In genomic region chr13:62887712-62888441, GRCm38 (mm10) we compare ENCODE assay signal across 9 mouse cellular contexts. TPM values are rescaled to one million over a fixed set of nuclear protein-coding genes. Genes with fewer than 3 reads are reported as not detected.
A peak's percentile ranks its signal among the peaks of the same experiment; 100 is the strongest.
DNase-seq lines count a peak whose midpoint lies in the region; ATAC-seq and TF ChIP-seq lines count a peak whose summit lies in the region.
"Had no signal": no experiment of that assay in that cellular context is flagged by ENCODE, and none has a peak within 500 bp of the region (broad histone marks: within the 10 kb centered on the region; RNA-seq: fewer than 3 reads in every experiment).

TSS of gene Fbp1 (minus strand) at chr13:62888282.

- H3K9me3 ChIP-seq in E14TG2a.4 (ENCODE audit: low read length), result no peaks in the 10 kb centered on the region
- H3K9me3 ChIP-seq in hindbrain, embryonic 11.5 days (ENCODE audit: control insufficient read depth, low read length), result no peaks in the 10 kb centered on the region
- peaks cover 6% of the 10 kb centered on the region for H3K9me3 ChIP-seq in limb, embryonic 13.5 days
- no peaks in the 10 kb centered on the region for H3K9me3 ChIP-seq in neural tube, embryonic 14.5 days (ENCODE audit: control insufficient read depth, low read length)

- DNase-seq in adrenal gland, postnatal 14 days, result peak; percentile 11
- DNase-seq in adrenal gland, postnatal 36 days, result no peak
- no peak for DNase-seq in hindbrain, embryonic 11.5 days (ENCODE audit: low spot score)
- DNase-seq in left cerebral cortex, adult 2 months (ENCODE audit: extremely low spot score in 1 of 2, low spot score in 2 of 2), result no peak
- no peak for DNase-seq in ovary, postnatal 10 days (ENCODE audit: low spot score)

- TF ChIP-seq CTCF in E14TG2a.4 (conservative IDR thresholded peaks at IDR 0.05; ENCODE audit: low read length), result no peak
- TF ChIP-seq CTCF in left cerebral cortex, adult 2 months (IDR thresholded peaks at IDR 0.05), result no peak

- 3% methylated on average over 27 of the region's 29 CpGs for WGBS in hindbrain, embryonic 11.5 days
- 4% methylated on average over 29 of the region's 29 CpGs for WGBS in limb, embryonic 13.5 days
- WGBS in neural tube, embryonic 14.5 days, result 5% methylated on average over 29 of the region's 29 CpGs

- no peak within 1 kb of the TSS for H3K27ac ChIP-seq in hindbrain, embryonic 11.5 days (ENCODE audit: low read depth, low read length)
- H3K27ac ChIP-seq in limb, embryonic 13.5 days, result no peak within 1 kb of the TSS
- no peak within 1 kb of the TSS for H3K27ac ChIP-seq in neural tube, embryonic 14.5 days (ENCODE audit: low read depth, low read length)
- H3K27ac ChIP-seq in left cerebral cortex, adult 2 months, result no peak within 1 kb of the TSS

- H3K9ac ChIP-seq in hindbrain, embryonic 11.5 days (ENCODE audit: low read depth, low read length), result no peak within 1 kb of the TSS
- peak within 1 kb of the TSS; percentile 36; the same call in 1 of the 2 replicates for H3K9ac ChIP-seq in limb, embryonic 13.5 days
- peak within 1 kb of the TSS; percentile 41; the same call in 1 of the 2 replicates for H3K9ac ChIP-seq in neural tube, embryonic 14.5 days (replicated peaks; ENCODE audit: low read depth, low read length)

- no peaks in the 10 kb centered on the region for H3K36me3 ChIP-seq in E14TG2a.4 (ENCODE audit: insufficient read depth, low read length)
- H3K36me3 ChIP-seq in hindbrain, embryonic 11.5 days (ENCODE audit: control insufficient read depth, insufficient read depth, low read length), result no peaks in the 10 kb centered on the region
- no peaks in the 10 kb centered on the region for H3K36me3 ChIP-seq in limb, embryonic 13.5 days
- H3K36me3 ChIP-seq in neural tube, embryonic 14.5 days (ENCODE audit: control insufficient read depth, insufficient read depth, low read length), result no peaks in the 10 kb centered on the region

- H3K4me2 ChIP-seq in hindbrain, embryonic 11.5 days (replicated peaks; ENCODE audit: low read depth, low read length), result peak within 1 kb of the TSS; percentile 17
- H3K4me2 ChIP-seq in limb, embryonic 13.5 days (replicated peaks), result peak within 1 kb of the TSS; percentile 57
- peak within 1 kb of the TSS; percentile 50 for H3K4me2 ChIP-seq in neural tube, embryonic 14.5 days (ENCODE audit: low read depth, low read length)

- peaks cover 23% of the 10 kb centered on the region for H3K4me1 ChIP-seq in E14TG2a.4 (replicated peaks; ENCODE audit: low read depth, low read length)
- H3K4me1 ChIP-seq in hindbrain, embryonic 11.5 days (replicated peaks; ENCODE audit: control insufficient read depth, insufficient read depth, low read length), result no peaks in the 10 kb centered on the region
- peaks cover 11% of the 10 kb centered on the region for H3K4me1 ChIP-seq in limb, embryonic 13.5 days
- 0 out of 2 replicates have a peak, but pooled peaks cover 3% of the 10 kb centered on the region for H3K4me1 ChIP-seq in neural tube, embryonic 14.5 days (ENCODE audit: control insufficient read depth, insufficient read depth, low read length)

- intact Hi-C loops in left cerebral cortex, adult 2 months (cut with DNase I), result no loop called here

- ATAC-seq in hindbrain, embryonic 11.5 days (ENCODE audit: low FRiP score), result no peak
- ATAC-seq in limb, embryonic 13.5 days (ENCODE audit: low FRiP score, low read depth), result 0 out of 2 replicates have a peak, but pooled peaks have one; percentile 19
- peak; percentile 68 for ATAC-seq in neural tube, embryonic 14.5 days (ENCODE audit: low read depth)

- peak within 1 kb of the TSS; percentile 76 for H3K4me3 ChIP-seq in E14TG2a.4 (replicated peaks; ENCODE audit: low read length)
- no peak within 1 kb of the TSS for H3K4me3 ChIP-seq in hindbrain, embryonic 11.5 days (ENCODE audit: low read depth, low read length)
- H3K4me3 ChIP-seq in limb, embryonic 13.5 days, result peak within 1 kb of the TSS; percentile 29
- H3K4me3 ChIP-seq in neural tube, embryonic 14.5 days (ENCODE audit: low read depth, low read length), result peak within 1 kb of the TSS; percentile 19
- no peak within 1 kb of the TSS for H3K4me3 ChIP-seq in left cerebral cortex, adult 2 months

- H3K27me3 ChIP-seq in E14TG2a.4 (ENCODE audit: insufficient read depth, low read length), result peaks cover 50% of the 10 kb centered on the region
- H3K27me3 ChIP-seq in hindbrain, embryonic 11.5 days (ENCODE audit: control insufficient read depth, insufficient read depth, low read length), result peaks cover 12% of the 10 kb centered on the region
- peaks cover 54% of the 10 kb centered on the region for H3K27me3 ChIP-seq in limb, embryonic 13.5 days
- peaks cover 9% of the 10 kb centered on the region; the same call in 1 of the 2 replicates for H3K27me3 ChIP-seq in neural tube, embryonic 14.5 days (ENCODE audit: control insufficient read depth, insufficient read depth, low read length)

RNA-seq across cellular contexts. Expression of gene Fbp1, which starts in this region (rescaled TPM):
- 6.5 and 111 TPM in 2 replicates for total RNA-seq in adrenal gland, postnatal 14 days (2021)
- 1 to 10 TPM; 1.3 to 1.4 TPM for total RNA-seq in adrenal gland, postnatal 36 days (2021)
- polyA plus RNA-seq in hindbrain, embryonic 11.5 days (2014; fragmentation: Nextera tagmentation; extraction: Ambion mirVana), result not detected in 2 replicates
- 2.0 and 2.6 TPM in 2 replicates for polyA plus RNA-seq in limb, embryonic 13.5 days (2015; fragmentation: Nextera tagmentation; extraction: Ambion mirVana)
- 0.27 and 0.68 TPM in 2 replicates for polyA plus RNA-seq in neural tube, embryonic 14.5 days (2014; fragmentation: Nextera tagmentation; extraction: Ambion mirVana)
- total RNA-seq in left cerebral cortex, adult 2 months (2021), result under 1 TPM; 0.33 to 0.59 TPM
- polyA plus RNA-seq: C2C12 had no signal

Comparison
In these comparisons a context has a peak if more than half of its experiments do, and no peak if none do; other contexts are left out.
1. Peak in ATAC-seq, H3K4me3 ChIP-seq, H3K9ac ChIP-seq and H3K4me2 ChIP-seq in neural tube, embryonic 14.5 days; RNA of the gene not detected or under 1 TPM.
2. H3K4me3 ChIP-seq: peak in E14TG2a.4 (single experiment) and limb, embryonic 13.5 days (single experiment); none in hindbrain, embryonic 11.5 days (single experiment) and left cerebral cortex, adult 2 months (single experiment).
3. Peak in every context shown above with its lines, with median percentiles within 50 percentile points of each other: H3K4me2 ChIP-seq.